Mouse (Mus musculus) embryonic facial prominence, embryonic 11.5 days (tissue): ENCODE results near the gene Slc35d3. TPM values are rescaled to one million over a fixed set of nuclear protein-coding genes. Genes with fewer than 3 reads are reported as not detected.

ENCODE experiments used
- ATAC-seq: fragments of 200-750 bp; cut with Nextera tagmentation; replicated peaks from 2 replicates; pipeline ENCODE4 v1.8.0; 2017; ENCODE audit warnings: low read depth; ENCODE audit not compliant: insufficient number of reproducible peaks, low FRiP score, low TSS enrichment
- DNase-seq: peaks from one replicate; pipeline ENCODE4 v3.0.0-alpha.2; 2015; ENCODE audit warnings: low spot score
- H3K27ac ChIP-seq: fragments of 300-500 bp; sonication (generic); replicated peaks from 2 replicates; pipeline ENCODE4 v1.5.1; 2014; ENCODE audit warnings: mild to moderate bottlenecking, low read depth, low read length, control low read depth
- H3K27me3 ChIP-seq: fragments of 300-500 bp; sonication (generic); 2 replicates; pipeline ENCODE4 v1.6.1; 2014; ENCODE audit warnings: mild to moderate bottlenecking, low read length, moderate library complexity, mixed read lengths; ENCODE audit not compliant: control insufficient read depth, insufficient read depth
- H3K36me3 ChIP-seq: fragments of 300-500 bp; sonication (generic); replicated peaks from 2 replicates; pipeline ENCODE4 v1.6.1; 2014; ENCODE audit warnings: low read depth, mild to moderate bottlenecking, low read length, moderate library complexity, mixed read lengths; ENCODE audit not compliant: control insufficient read depth, insufficient read depth
- H3K4me1 ChIP-seq: fragments of 300-500 bp; sonication (generic); 2 replicates; pipeline ENCODE4 v1.6.1; 2014; ENCODE audit warnings: low read length, mixed read lengths; ENCODE audit not compliant: control insufficient read depth, insufficient read depth
- H3K4me2 ChIP-seq: fragments of 300-500 bp; sonication (generic); 2 replicates; pipeline ENCODE4 v1.6.1; 2014; ENCODE audit warnings: low read depth, mild to moderate bottlenecking, control low read depth, low read length, moderate library complexity
- H3K4me3 ChIP-seq: fragments of 300-500 bp; sonication (generic); 2 replicates; pipeline ENCODE4 v1.5.1; 2014; ENCODE audit warnings: low read depth, low read length, control low read depth
- H3K9ac ChIP-seq: fragments of 300-500 bp; sonication (generic); replicated peaks from 2 replicates; pipeline ENCODE4 v1.6.1; 2014; ENCODE audit warnings: mild to moderate bottlenecking, control low read depth, low read length
- H3K9me3 ChIP-seq: fragments of 300-500 bp; sonication (generic); replicated peaks from 2 replicates; pipeline ENCODE4 v1.6.1; 2016; ENCODE audit warnings: mild to moderate bottlenecking, low read length, inconsistent platforms, mixed read lengths; ENCODE audit not compliant: control insufficient read depth
- WGBS: fragments of 180-500 bp; shearing (Covaris S2); extraction: QIAGEN DNeasy Blood & Tissue Kit; methylation state at CpG from one replicate; pipeline ENCODE4 v1.1.7; 2014; 5-methylcytosine and 5-hydroxymethylcytosine counted together
- polyA plus RNA-seq: library from polyadenylated mRNA; unstranded; fragments of >200 nt; fragmentation: Nextera tagmentation; extraction: Ambion mirVana; gene quantifications from 2 replicates; pipeline ENCODE4 v1.2.1, GENCODE M21; 2014

Gene Slc35d3
- 0.84 and 0.91 TPM in 2 replicates for polyA plus RNA-seq

GRCm38 (mm10) chr10:19850998-19851691, at the start of gene Slc35d3:
Gene Slc35d3, minus strand, starts transcription at chr10:19851459.
- under 1% methylated on average over 72 of the region's 72 CpGs for WGBS
- Histone ChIP-seq H3K27ac (no peak within 1 kb of the TSS), H3K27me3 (peaks cover 46% of the 10 kb centered on the region), H3K9ac (peak within 1 kb of the TSS; percentile 46), H3K4me2 (peak within 1 kb of the TSS; percentile 100), H3K36me3 (no peaks in the 10 kb centered on the region), H3K9me3 (no peaks in the 10 kb centered on the region), H3K4me1 (peaks cover 11% of the 10 kb centered on the region), H3K4me3 (peak within 1 kb of the TSS; percentile 61)
- DNase-seq = peak; percentile 58
- 0 out of 2 replicates have a peak, but pooled peaks have one; percentile 42 for ATAC-seq

- no peaks in the 10 kb centered on the region for H3K9me3 ChIP-seq
- H3K27me3 ChIP-seq = no peaks in the 10 kb centered on the region
- no peaks in the 10 kb centered on the region for H3K36me3 ChIP-seq
- no peak overlapping the region for H3K27ac ChIP-seq
- H3K4me1 ChIP-seq = no peaks in the 10 kb centered on the region
- no peak overlapping the region for H3K9ac ChIP-seq
- ATAC-seq (no peak), DNase-seq (no peak)
- 67% methylated on average over 2 of the region's 2 CpGs for WGBS
- H3K4me2 ChIP-seq = no peak overlapping the region
- no peak overlapping the region for H3K4me3 ChIP-seq
Observed at GRCm38 (mm10) chr10:19900191-19900590, 48.9 kb upstream of the Slc35d3 start.

GRCm38 (mm10) chr10:19893976-19894375, 42.7 kb upstream of the Slc35d3 start:
- no peak for ATAC-seq
- DNase-seq = peak; percentile 70
- Histone ChIP-seq H3K36me3 (no peaks in the 10 kb centered on the region), H3K4me1 (no peaks in the 10 kb centered on the region), H3K9ac (no peak overlapping the region), H3K27me3 (no peaks in the 10 kb centered on the region), H3K4me2 (no peak overlapping the region), H3K4me3 (no peak overlapping the region), H3K9me3 (no peaks in the 10 kb centered on the region), H3K27ac (no peak overlapping the region)
- WGBS = 20% methylated on average over 4 of the region's 4 CpGs

GRCm38 (mm10) chr10:19893146-19893545, 41.9 kb upstream of the Slc35d3 start:
- H3K4me1 ChIP-seq = no peaks in the 10 kb centered on the region
- WGBS = 87% methylated on average over 6 of the region's 6 CpGs
- no peak overlapping the region for H3K27ac ChIP-seq
- DNase-seq = no peak
- no peak overlapping the region for H3K9ac ChIP-seq
- no peak overlapping the region for H3K4me3 ChIP-seq
- no peaks in the 10 kb centered on the region for H3K9me3 ChIP-seq
- no peaks in the 10 kb centered on the region for H3K36me3 ChIP-seq
- no peaks in the 10 kb centered on the region for H3K27me3 ChIP-seq
- no peak for ATAC-seq
- H3K4me2 ChIP-seq = no peak overlapping the region

- Histone ChIP-seq H3K27me3 (no peaks in the 10 kb centered on the region), H3K4me3 (no peak overlapping the region), H3K4me1 (no peaks in the 10 kb centered on the region), H3K9ac (no peak overlapping the region), H3K27ac (no peak overlapping the region), H3K36me3 (no peaks in the 10 kb centered on the region), H3K9me3 (no peaks in the 10 kb centered on the region), H3K4me2 (no peak overlapping the region)
- no peak for DNase-seq
- WGBS = 47% methylated on average over 3 of the region's 3 CpGs
- ATAC-seq = no peak
Observed at GRCm38 (mm10) chr10:19891686-19892085, 40.4 kb upstream of the Slc35d3 start.

- ATAC-seq = no peak
- Histone ChIP-seq H3K36me3 (no peaks in the 10 kb centered on the region), H3K9me3 (no peaks in the 10 kb centered on the region), H3K27me3 (no peaks in the 10 kb centered on the region), H3K4me1 (no peaks in the 10 kb centered on the region), H3K27ac (no peak overlapping the region), H3K4me2 (no peak overlapping the region), H3K4me3 (no peak overlapping the region), H3K9ac (no peak overlapping the region)
- WGBS = 84% methylated on average over 3 of the region's 3 CpGs
- DNase-seq = no peak
Observed at GRCm38 (mm10) chr10:19889908-19890307, 38.6 kb upstream of the Slc35d3 start.

- Histone ChIP-seq H3K36me3 (no peaks in the 10 kb centered on the region), H3K9ac (no peak overlapping the region), H3K4me2 (no peak overlapping the region), H3K27me3 (no peaks in the 10 kb centered on the region), H3K4me3 (no peak overlapping the region), H3K27ac (no peak overlapping the region), H3K4me1 (no peaks in the 10 kb centered on the region), H3K9me3 (no peaks in the 10 kb centered on the region)
- no peak for DNase-seq
- ATAC-seq = no peak
- WGBS = 90% methylated on average over 3 of the region's 3 CpGs
Observed at GRCm38 (mm10) chr10:19886249-19886648, 35.0 kb upstream of the Slc35d3 start.

- H3K4me3 ChIP-seq = no peak overlapping the region
- ATAC-seq = no peak
- no peaks in the 10 kb centered on the region for H3K27me3 ChIP-seq
- 75% methylated on average over 4 of the region's 4 CpGs for WGBS
- no peak overlapping the region for H3K27ac ChIP-seq
- no peaks in the 10 kb centered on the region for H3K9me3 ChIP-seq
- H3K36me3 ChIP-seq = no peaks in the 10 kb centered on the region
- no peaks in the 10 kb centered on the region for H3K4me1 ChIP-seq
- no peak overlapping the region for H3K4me2 ChIP-seq
- no peak overlapping the region for H3K9ac ChIP-seq
- no peak for DNase-seq
Observed at GRCm38 (mm10) chr10:19884409-19884808, 33.1 kb upstream of the Slc35d3 start.
